Mouse (Mus musculus): Measurements from ENCODE around the gene Uprt. TPM values are rescaled to one million over a fixed set of nuclear protein-coding genes. Genes with fewer than 3 reads are reported as not detected.

The Uprt gene
- 1.2 and 1.6 TPM in 2 replicates for polyA plus RNA-seq (2014; fragmentation: Nextera tagmentation; extraction: Ambion mirVana)

GRCm38 (mm10) chrX:104482572-104483443 is at the start of gene Uprt:
Gene Uprt, plus strand, starts transcription at chrX:104482818.
- H3K27ac ChIP-seq (ENCODE audit: low read depth, low read length), result peak within 1 kb of the TSS; percentile 46
- H3K4me3 ChIP-seq (ENCODE audit: low read depth, low read length), result peak within 1 kb of the TSS; percentile 51
- H3K9ac ChIP-seq (ENCODE audit: low read length), result peak within 1 kb of the TSS; percentile 59
- H3K27me3 ChIP-seq (replicated peaks; ENCODE audit: control insufficient read depth, insufficient read depth, low read length), result no peaks in the 10 kb centered on the region
- no peaks in the 10 kb centered on the region for H3K4me1 ChIP-seq (ENCODE audit: control insufficient read depth, insufficient read depth, low read length)
- no peaks in the 10 kb centered on the region for H3K9me3 ChIP-seq (replicated peaks; ENCODE audit: control insufficient read depth, low read length)
- WGBS, result 33% methylated on average over 34 of the region's 34 CpGs
- peak within 1 kb of the TSS; percentile 49 for H3K4me2 ChIP-seq (ENCODE audit: low read length)
- peak; percentile 90 for DNase-seq (ENCODE audit: low spot score)
- H3K36me3 ChIP-seq (ENCODE audit: control insufficient read depth, insufficient read depth, low read length), result no peaks in the 10 kb centered on the region
- peak; percentile 99 for ATAC-seq

- H3K9me3 ChIP-seq (replicated peaks; ENCODE audit: control insufficient read depth, low read length), result no peaks in the 10 kb centered on the region
- H3K27me3 ChIP-seq (replicated peaks; ENCODE audit: control insufficient read depth, insufficient read depth, low read length), result no peaks in the 10 kb centered on the region; the same call in 1 of the 2 replicates
- H3K4me1 ChIP-seq (ENCODE audit: control insufficient read depth, insufficient read depth, low read length), result no peaks in the 10 kb centered on the region
- no peaks in the 10 kb centered on the region for H3K36me3 ChIP-seq (ENCODE audit: control insufficient read depth, insufficient read depth, low read length)
- H3K4me2 ChIP-seq (ENCODE audit: low read length), result no peak overlapping the region
- H3K4me3 ChIP-seq (ENCODE audit: low read depth, low read length), result no peak overlapping the region
- H3K9ac ChIP-seq (ENCODE audit: low read length), result no peak overlapping the region
- ATAC-seq (no peak), DNase-seq (ENCODE audit: low spot score) (no peak)
- no peak overlapping the region for H3K27ac ChIP-seq (ENCODE audit: low read depth, low read length)
- 26% methylated on average over 1 of the region's 1 CpGs for WGBS
Observed at GRCm38 (mm10) chrX:104433456-104433855, 49.2 kb upstream of the Uprt start.

- H3K9me3 ChIP-seq (replicated peaks; ENCODE audit: control insufficient read depth, low read length), result no peaks in the 10 kb centered on the region
- H3K27me3 ChIP-seq (replicated peaks; ENCODE audit: control insufficient read depth, insufficient read depth, low read length), result no peaks in the 10 kb centered on the region
- H3K4me1 ChIP-seq (ENCODE audit: control insufficient read depth, insufficient read depth, low read length), result no peaks in the 10 kb centered on the region
- 83% methylated on average over 1 of the region's 1 CpGs for WGBS
- no peak for ATAC-seq
- DNase-seq (ENCODE audit: low spot score), result no peak
- H3K27ac ChIP-seq (ENCODE audit: low read depth, low read length), result no peak overlapping the region
- H3K4me2 ChIP-seq (ENCODE audit: low read length), result no peak overlapping the region
- H3K36me3 ChIP-seq (ENCODE audit: control insufficient read depth, insufficient read depth, low read length), result no peaks in the 10 kb centered on the region
- no peak overlapping the region for H3K4me3 ChIP-seq (ENCODE audit: low read depth, low read length)
- no peak overlapping the region for H3K9ac ChIP-seq (ENCODE audit: low read length)
Observed at GRCm38 (mm10) chrX:104452433-104452832, 30.2 kb upstream of the Uprt start.

GRCm38 (mm10) chrX:104461755-104462154 is 20.9 kb upstream of the Uprt start:
- 44% methylated on average over 2 of the region's 2 CpGs for WGBS
- H3K27me3 ChIP-seq (replicated peaks; ENCODE audit: control insufficient read depth, insufficient read depth, low read length), result no peaks in the 10 kb centered on the region
- no peak overlapping the region for H3K4me2 ChIP-seq (ENCODE audit: low read length)
- H3K36me3 ChIP-seq (ENCODE audit: control insufficient read depth, insufficient read depth, low read length), result no peaks in the 10 kb centered on the region
- ATAC-seq (no peak), DNase-seq (ENCODE audit: low spot score) (no peak)
- H3K4me3 ChIP-seq (ENCODE audit: low read depth, low read length), result no peak overlapping the region
- H3K9ac ChIP-seq (ENCODE audit: low read length), result no peak overlapping the region
- H3K4me1 ChIP-seq (ENCODE audit: control insufficient read depth, insufficient read depth, low read length), result no peaks in the 10 kb centered on the region
- no peaks in the 10 kb centered on the region for H3K9me3 ChIP-seq (replicated peaks; ENCODE audit: control insufficient read depth, low read length)
- H3K27ac ChIP-seq (ENCODE audit: low read depth, low read length), result no peak overlapping the region

- H3K36me3 ChIP-seq (ENCODE audit: control insufficient read depth, insufficient read depth, low read length), result no peaks in the 10 kb centered on the region
- ATAC-seq, result no peak
- H3K27ac ChIP-seq (ENCODE audit: low read depth, low read length), result no peak overlapping the region
- no peak overlapping the region for H3K4me2 ChIP-seq (ENCODE audit: low read length)
- H3K9ac ChIP-seq (ENCODE audit: low read length), result no peak overlapping the region
- H3K4me3 ChIP-seq (ENCODE audit: low read depth, low read length), result no peak overlapping the region
- no peak for DNase-seq (ENCODE audit: low spot score)
- H3K27me3 ChIP-seq (replicated peaks; ENCODE audit: control insufficient read depth, insufficient read depth, low read length), result no peaks in the 10 kb centered on the region
- no peaks in the 10 kb centered on the region for H3K4me1 ChIP-seq (ENCODE audit: control insufficient read depth, insufficient read depth, low read length)
- 79% methylated on average over 6 of the region's 6 CpGs for WGBS
- H3K9me3 ChIP-seq (replicated peaks; ENCODE audit: control insufficient read depth, low read length), result no peaks in the 10 kb centered on the region
Observed at GRCm38 (mm10) chrX:104464376-104464775, 18.2 kb upstream of the Uprt start.

GRCm38 (mm10) chrX:104478041-104478440 is 4.6 kb upstream of the Uprt start:
- no peak for ATAC-seq
- 35% methylated on average over 2 of the region's 2 CpGs for WGBS
- no peaks in the 10 kb centered on the region for H3K36me3 ChIP-seq (ENCODE audit: control insufficient read depth, insufficient read depth, low read length)

GRCm38 (mm10) chrX:104483444-104483808 is 808 bp downstream of the Uprt start:
- 36% methylated on average over 6 of the region's 6 CpGs for WGBS
- Histone ChIP-seq H3K27ac (ENCODE audit: low read depth, low read length) (peak overlapping the region; percentile 46; the same call in 1 of the 2 replicates), H3K36me3 (ENCODE audit: control insufficient read depth, insufficient read depth, low read length) (no peaks in the 10 kb centered on the region), H3K4me3 (ENCODE audit: low read depth, low read length) (peak overlapping the region; percentile 51), H3K4me1 (ENCODE audit: control insufficient read depth, insufficient read depth, low read length) (no peaks in the 10 kb centered on the region), H3K27me3 (replicated peaks; ENCODE audit: control insufficient read depth, insufficient read depth, low read length) (no peaks in the 10 kb centered on the region), H3K4me2 (ENCODE audit: low read length) (peak overlapping the region; percentile 49), H3K9ac (ENCODE audit: low read length) (peak overlapping the region; percentile 59), H3K9me3 (replicated peaks; ENCODE audit: control insufficient read depth, low read length) (no peaks in the 10 kb centered on the region)
- peak; percentile 73 for ATAC-seq
- no peak for DNase-seq (ENCODE audit: low spot score)

More at GRCm38 (mm10) chrX:104478041-104478440, 4.6 kb upstream of the Uprt start:
- Histone ChIP-seq H3K9ac (ENCODE audit: low read length) (no peak overlapping the region), H3K4me1 (ENCODE audit: control insufficient read depth, insufficient read depth, low read length) (no peaks in the 10 kb centered on the region), H3K9me3 (replicated peaks; ENCODE audit: control insufficient read depth, low read length) (no peaks in the 10 kb centered on the region), H3K27ac (ENCODE audit: low read depth, low read length) (no peak overlapping the region), H3K4me2 (ENCODE audit: low read length) (no peak overlapping the region), H3K4me3 (ENCODE audit: low read depth, low read length) (no peak overlapping the region), H3K27me3 (replicated peaks; ENCODE audit: control insufficient read depth, insufficient read depth, low read length) (no peaks in the 10 kb centered on the region)
- no peak for DNase-seq (ENCODE audit: low spot score)

- no peak for ATAC-seq
- Histone ChIP-seq H3K27me3 (replicated peaks; ENCODE audit: control insufficient read depth, insufficient read depth, low read length) (no peaks in the 10 kb centered on the region), H3K9me3 (replicated peaks; ENCODE audit: control insufficient read depth, low read length) (no peaks in the 10 kb centered on the region), H3K4me2 (ENCODE audit: low read length) (no peak overlapping the region), H3K4me1 (ENCODE audit: control insufficient read depth, insufficient read depth, low read length) (no peaks in the 10 kb centered on the region), H3K27ac (ENCODE audit: low read depth, low read length) (no peak overlapping the region), H3K4me3 (ENCODE audit: low read depth, low read length) (no peak overlapping the region), H3K36me3 (ENCODE audit: control insufficient read depth, insufficient read depth, low read length) (no peaks in the 10 kb centered on the region), H3K9ac (ENCODE audit: low read length) (no peak overlapping the region)
- WGBS, result 88% methylated on average over 2 of the region's 2 CpGs
- DNase-seq (ENCODE audit: low spot score), result no peak
Observed at GRCm38 (mm10) chrX:104485596-104485995, 3.0 kb downstream of the Uprt start.

GRCm38 (mm10) chrX:104488036-104488435 is 5.4 kb downstream of the Uprt start:
- Histone ChIP-seq H3K27ac (ENCODE audit: low read depth, low read length) (no peak overlapping the region), H3K4me2 (ENCODE audit: low read length) (no peak overlapping the region), H3K9ac (ENCODE audit: low read length) (no peak overlapping the region), H3K4me3 (ENCODE audit: low read depth, low read length) (no peak overlapping the region), H3K27me3 (replicated peaks; ENCODE audit: control insufficient read depth, insufficient read depth, low read length) (no peaks in the 10 kb centered on the region), H3K4me1 (ENCODE audit: control insufficient read depth, insufficient read depth, low read length) (no peaks in the 10 kb centered on the region), H3K9me3 (replicated peaks; ENCODE audit: control insufficient read depth, low read length) (no peaks in the 10 kb centered on the region), H3K36me3 (ENCODE audit: control insufficient read depth, insufficient read depth, low read length) (no peaks in the 10 kb centered on the region)
- no peak for DNase-seq (ENCODE audit: low spot score)
- no peak for ATAC-seq
- 78% methylated on average over 3 of the region's 3 CpGs for WGBS
